Mouse (Mus musculus): ENCODE data around the gene Pakap. TPM values are rescaled to one million over a fixed set of nuclear protein-coding genes. Genes with fewer than 3 reads are reported as not detected.

Gene Pakap
- polyA plus RNA-seq, 1 experiment from 2014 or later: 21.4 TPM

- ATAC-seq (ENCODE audit: low FRiP score): no peak
- 81% methylated on average over 4 of the region's 4 CpGs for WGBS
- Histone ChIP-seq H3K36me3 (ENCODE audit: control insufficient read depth, insufficient read depth, low read length) (no peaks in the 10 kb centered on the region), H3K4me2 (no peak overlapping the region), H3K9me3 (ENCODE audit: control insufficient read depth, low read length) (no peaks in the 10 kb centered on the region), H3K4me3 (ENCODE audit: low read depth, low read length) (no peak overlapping the region), H3K27ac (ENCODE audit: low read depth, low read length) (no peak overlapping the region), H3K9ac (ENCODE audit: low read length) (no peak overlapping the region), H3K27me3 (ENCODE audit: control insufficient read depth, insufficient read depth, low read length) (no peaks in the 10 kb centered on the region), H3K4me1 (ENCODE audit: control insufficient read depth, insufficient read depth, low read length) (peaks cover 4% of the 10 kb centered on the region; the same call in 1 of the 2 replicates)
- no peak for DNase-seq (ENCODE audit: low spot score, missing footprints)
Observed at GRCm38 (mm10) chr4:57672541-57672940, 104.6 kb downstream of the Pakap start.

GRCm38 (mm10) chr4:57672996-57673906, 105.3 kb downstream of the Pakap start:
- 16% methylated on average over 12 of the region's 12 CpGs for WGBS
- ATAC-seq (ENCODE audit: low FRiP score): peak; percentile 77

GRCm38 (mm10) chr4:57674351-57674750, 106.4 kb downstream of the Pakap start:
- 77% methylated on average over 7 of the region's 7 CpGs for WGBS
- DNase-seq (ENCODE audit: low spot score, missing footprints) (no peak), ATAC-seq (ENCODE audit: low FRiP score) (no peak)
- H3K27me3 ChIP-seq (ENCODE audit: control insufficient read depth, insufficient read depth, low read length): no peaks in the 10 kb centered on the region
- H3K9me3 ChIP-seq (ENCODE audit: control insufficient read depth, low read length): no peaks in the 10 kb centered on the region
- H3K4me2 ChIP-seq: no peak overlapping the region
- no peak overlapping the region for H3K4me3 ChIP-seq (ENCODE audit: low read depth, low read length)
- H3K4me1 ChIP-seq (ENCODE audit: control insufficient read depth, insufficient read depth, low read length): peaks cover 4% of the 10 kb centered on the region; the same call in 1 of the 2 replicates
- H3K27ac ChIP-seq (ENCODE audit: low read depth, low read length): no peak overlapping the region
- H3K36me3 ChIP-seq (ENCODE audit: control insufficient read depth, insufficient read depth, low read length): no peaks in the 10 kb centered on the region
- H3K9ac ChIP-seq (ENCODE audit: low read length): no peak overlapping the region

More at GRCm38 (mm10) chr4:57672996-57673906, 105.3 kb downstream of the Pakap start:
- Histone ChIP-seq H3K9ac (ENCODE audit: low read length) (no peak overlapping the region), H3K27ac (ENCODE audit: low read depth, low read length) (no peak overlapping the region), H3K9me3 (ENCODE audit: control insufficient read depth, low read length) (no peaks in the 10 kb centered on the region), H3K36me3 (ENCODE audit: control insufficient read depth, insufficient read depth, low read length) (no peaks in the 10 kb centered on the region), H3K4me3 (ENCODE audit: low read depth, low read length) (no peak overlapping the region), H3K27me3 (ENCODE audit: control insufficient read depth, insufficient read depth, low read length) (no peaks in the 10 kb centered on the region), H3K4me2 (peak overlapping the region; percentile 34), H3K4me1 (ENCODE audit: control insufficient read depth, insufficient read depth, low read length) (peaks cover 4% of the 10 kb centered on the region; the same call in 1 of the 2 replicates)
- peak; percentile 98 for DNase-seq (ENCODE audit: low spot score, missing footprints)

GRCm38 (mm10) chr4:57675387-57675786, 107.4 kb downstream of the Pakap start:
- Histone ChIP-seq H3K4me3 (ENCODE audit: low read depth, low read length) (no peak overlapping the region), H3K36me3 (ENCODE audit: control insufficient read depth, insufficient read depth, low read length) (no peaks in the 10 kb centered on the region), H3K4me1 (ENCODE audit: control insufficient read depth, insufficient read depth, low read length) (peaks cover 4% of the 10 kb centered on the region; the same call in 1 of the 2 replicates), H3K4me2 (peak overlapping the region; percentile 38), H3K9me3 (ENCODE audit: control insufficient read depth, low read length) (no peaks in the 10 kb centered on the region), H3K27me3 (ENCODE audit: control insufficient read depth, insufficient read depth, low read length) (no peaks in the 10 kb centered on the region), H3K27ac (ENCODE audit: low read depth, low read length) (no peak overlapping the region), H3K9ac (ENCODE audit: low read length) (peak overlapping the region; percentile 24; the same call in 1 of the 2 replicates)
- peak; percentile 59 for ATAC-seq (ENCODE audit: low FRiP score)
- peak; percentile 88 for DNase-seq (ENCODE audit: low spot score, missing footprints)
- 4% methylated on average over 13 of the region's 13 CpGs for WGBS

- H3K4me2 ChIP-seq: no peak overlapping the region
- H3K9me3 ChIP-seq (ENCODE audit: control insufficient read depth, low read length): no peaks in the 10 kb centered on the region
- H3K4me1 ChIP-seq (ENCODE audit: control insufficient read depth, insufficient read depth, low read length): peaks cover 4% of the 10 kb centered on the region; the same call in 1 of the 2 replicates
- H3K27ac ChIP-seq (ENCODE audit: low read depth, low read length): no peak overlapping the region
- no peak overlapping the region for H3K4me3 ChIP-seq (ENCODE audit: low read depth, low read length)
- 85% methylated on average over 12 of the region's 12 CpGs for WGBS
- no peaks in the 10 kb centered on the region for H3K36me3 ChIP-seq (ENCODE audit: control insufficient read depth, insufficient read depth, low read length)
- H3K9ac ChIP-seq (ENCODE audit: low read length): no peak overlapping the region
- no peak for ATAC-seq (ENCODE audit: low FRiP score)
- DNase-seq (ENCODE audit: low spot score, missing footprints): no peak
- H3K27me3 ChIP-seq (ENCODE audit: control insufficient read depth, insufficient read depth, low read length): no peaks in the 10 kb centered on the region
Observed at GRCm38 (mm10) chr4:57677916-57678315, 109.9 kb downstream of the Pakap start.

GRCm38 (mm10) chr4:57678991-57679457, 111.0 kb downstream of the Pakap start:
- H3K9me3 ChIP-seq (ENCODE audit: control insufficient read depth, low read length): no peaks in the 10 kb centered on the region
- H3K4me2 ChIP-seq: no peak overlapping the region
- H3K27ac ChIP-seq (ENCODE audit: low read depth, low read length): no peak overlapping the region
- H3K4me3 ChIP-seq (ENCODE audit: low read depth, low read length): no peak overlapping the region
- no peaks in the 10 kb centered on the region for H3K36me3 ChIP-seq (ENCODE audit: control insufficient read depth, insufficient read depth, low read length)
- ATAC-seq (ENCODE audit: low FRiP score) (no peak), DNase-seq (ENCODE audit: low spot score, missing footprints) (no peak)
- no peaks in the 10 kb centered on the region for H3K27me3 ChIP-seq (ENCODE audit: control insufficient read depth, insufficient read depth, low read length)
- no peak overlapping the region for H3K9ac ChIP-seq (ENCODE audit: low read length)
- 81% methylated on average over 9 of the region's 9 CpGs for WGBS
- H3K4me1 ChIP-seq (ENCODE audit: control insufficient read depth, insufficient read depth, low read length): 0 out of 2 replicates have a peak, but pooled peaks cover 4% of the 10 kb centered on the region

- DNase-seq (ENCODE audit: low spot score, missing footprints) (no peak), ATAC-seq (ENCODE audit: low FRiP score) (no peak)
- no peaks in the 10 kb centered on the region for H3K9me3 ChIP-seq (ENCODE audit: control insufficient read depth, low read length)
- 73% methylated on average over 12 of the region's 12 CpGs for WGBS
- H3K9ac ChIP-seq (ENCODE audit: low read length): no peak overlapping the region
- no peaks in the 10 kb centered on the region for H3K36me3 ChIP-seq (ENCODE audit: control insufficient read depth, insufficient read depth, low read length)
- H3K4me3 ChIP-seq (ENCODE audit: low read depth, low read length): no peak overlapping the region
- H3K4me2 ChIP-seq: no peak overlapping the region
- H3K27ac ChIP-seq (ENCODE audit: low read depth, low read length): no peak overlapping the region
- 0 out of 2 replicates have a peak, but pooled peaks cover 3% of the 10 kb centered on the region for H3K4me1 ChIP-seq (ENCODE audit: control insufficient read depth, insufficient read depth, low read length)
- H3K27me3 ChIP-seq (ENCODE audit: control insufficient read depth, insufficient read depth, low read length): no peaks in the 10 kb centered on the region
Observed at GRCm38 (mm10) chr4:57680186-57680585, 112.2 kb downstream of the Pakap start.

- Histone ChIP-seq H3K27me3 (ENCODE audit: control insufficient read depth, insufficient read depth, low read length) (no peaks in the 10 kb centered on the region), H3K4me3 (ENCODE audit: low read depth, low read length) (no peak overlapping the region), H3K4me1 (ENCODE audit: control insufficient read depth, insufficient read depth, low read length) (no peaks in the 10 kb centered on the region), H3K9me3 (ENCODE audit: control insufficient read depth, low read length) (no peaks in the 10 kb centered on the region), H3K36me3 (ENCODE audit: control insufficient read depth, insufficient read depth, low read length) (no peaks in the 10 kb centered on the region), H3K9ac (ENCODE audit: low read length) (no peak overlapping the region), H3K4me2 (no peak overlapping the region), H3K27ac (ENCODE audit: low read depth, low read length) (no peak overlapping the region)
- DNase-seq (ENCODE audit: low spot score, missing footprints): no peak
- ATAC-seq (ENCODE audit: low FRiP score): no peak
- 59% methylated on average over 12 of the region's 12 CpGs for WGBS
Observed at GRCm38 (mm10) chr4:57681511-57681910, 113.5 kb downstream of the Pakap start.

GRCm38 (mm10) chr4:57682341-57682740, 114.4 kb downstream of the Pakap start:
- no peaks in the 10 kb centered on the region for H3K9me3 ChIP-seq (ENCODE audit: control insufficient read depth, low read length)
- ATAC-seq (ENCODE audit: low FRiP score) (no peak), DNase-seq (ENCODE audit: low spot score, missing footprints) (no peak)
- no peaks in the 10 kb centered on the region for H3K36me3 ChIP-seq (ENCODE audit: control insufficient read depth, insufficient read depth, low read length)
- no peak overlapping the region for H3K4me2 ChIP-seq
- no peaks in the 10 kb centered on the region for H3K27me3 ChIP-seq (ENCODE audit: control insufficient read depth, insufficient read depth, low read length)
- H3K4me1 ChIP-seq (ENCODE audit: control insufficient read depth, insufficient read depth, low read length): no peaks in the 10 kb centered on the region
- 94% methylated on average over 2 of the region's 2 CpGs for WGBS
- H3K27ac ChIP-seq (ENCODE audit: low read depth, low read length): no peak overlapping the region
- no peak overlapping the region for H3K9ac ChIP-seq (ENCODE audit: low read length)
- no peak overlapping the region for H3K4me3 ChIP-seq (ENCODE audit: low read depth, low read length)

All from midbrain, embryonic 11.5 days (tissue).